Mouse (Mus musculus): ENCODE results near the gene Pttg1ip. TPM values are rescaled to one million over a fixed set of nuclear protein-coding genes. Genes with fewer than 3 reads are reported as not detected.

The Pttg1ip gene
- total and polyA plus RNA-seq, 2 experiments from 2014 or later = 117 TPM

- 0 out of 2 replicates have a peak, but pooled peaks have one; percentile 25 for ATAC-seq (ENCODE audit: insufficient read depth, low read depth)
- Histone ChIP-seq H3K4me3 (ENCODE audit: low read depth, low read length) (no peak overlapping the region), H3K9me3 (replicated peaks; ENCODE audit: control insufficient read depth, low read length) (no peaks in the 10 kb centered on the region), H3K27ac (ENCODE audit: low read depth) (peak overlapping the region; percentile 5; the same call in 1 of the 2 replicates), H3K4me2 (ENCODE audit: low read depth, low read length) (no peak overlapping the region), H3K4me1 (ENCODE audit: control insufficient read depth, insufficient read depth) (peaks cover 20% of the 10 kb centered on the region), H3K9ac (replicated peaks; ENCODE audit: low read depth, low read length) (no peak overlapping the region), H3K27me3 (ENCODE audit: control insufficient read depth, insufficient read depth, low read length) (no peaks in the 10 kb centered on the region), H3K36me3 (replicated peaks; ENCODE audit: control insufficient read depth, insufficient read depth, low read length) (peaks cover 52% of the 10 kb centered on the region)
- TF ChIP-seq EP300 (IDR thresholded peaks at IDR 0.05; ENCODE audit: low read depth) = no peak
- TF ChIP-seq CTCF (IDR thresholded peaks at IDR 0.05; ENCODE audit: low read depth) = no peak
- peak; percentile 61 for DNase-seq (ENCODE audit: low spot score)
- WGBS = 54% methylated on average over 6 of the region's 6 CpGs
Measured at GRCm38 (mm10) chr10:77638956-77639355, 57.4 kb downstream of the Pttg1ip start.

GRCm38 (mm10) chr10:77643160-77643559 lies 61.6 kb downstream of the Pttg1ip start:
- no peak for ATAC-seq (ENCODE audit: insufficient read depth, low read depth)
- no peak overlapping the region for H3K4me2 ChIP-seq (ENCODE audit: low read depth, low read length)
- no peaks in the 10 kb centered on the region for H3K27me3 ChIP-seq (ENCODE audit: control insufficient read depth, insufficient read depth, low read length)
- H3K9me3 ChIP-seq (replicated peaks; ENCODE audit: control insufficient read depth, low read length) = no peaks in the 10 kb centered on the region
- H3K4me3 ChIP-seq (ENCODE audit: low read depth, low read length) = no peak overlapping the region
- WGBS = 53% methylated on average over 7 of the region's 7 CpGs
- no peak for DNase-seq (ENCODE audit: low spot score)
- TF ChIP-seq EP300 (IDR thresholded peaks at IDR 0.05; ENCODE audit: low read depth) (no peak), CTCF (IDR thresholded peaks at IDR 0.05; ENCODE audit: low read depth) (no peak)
- no peak overlapping the region for H3K9ac ChIP-seq (replicated peaks; ENCODE audit: low read depth, low read length)
- H3K27ac ChIP-seq (ENCODE audit: low read depth) = no peak overlapping the region
- H3K4me1 ChIP-seq (ENCODE audit: control insufficient read depth, insufficient read depth) = peaks cover 10% of the 10 kb centered on the region; the same call in 1 of the 2 replicates
- peaks cover 75% of the 10 kb centered on the region for H3K36me3 ChIP-seq (replicated peaks; ENCODE audit: control insufficient read depth, insufficient read depth, low read length)

GRCm38 (mm10) chr10:77645571-77645970 lies 64.1 kb downstream of the Pttg1ip start:
- no peak for ATAC-seq (ENCODE audit: insufficient read depth, low read depth)
- no peak overlapping the region for H3K27ac ChIP-seq (ENCODE audit: low read depth)
- no peaks in the 10 kb centered on the region for H3K4me1 ChIP-seq (ENCODE audit: control insufficient read depth, insufficient read depth)
- no peaks in the 10 kb centered on the region for H3K27me3 ChIP-seq (ENCODE audit: control insufficient read depth, insufficient read depth, low read length)
- H3K36me3 ChIP-seq (replicated peaks; ENCODE audit: control insufficient read depth, insufficient read depth, low read length) = peaks cover 64% of the 10 kb centered on the region
- H3K4me2 ChIP-seq (ENCODE audit: low read depth, low read length) = no peak overlapping the region
- 78% methylated on average over 5 of the region's 5 CpGs for WGBS
- DNase-seq (ENCODE audit: low spot score) = no peak
- no peaks in the 10 kb centered on the region for H3K9me3 ChIP-seq (replicated peaks; ENCODE audit: control insufficient read depth, low read length)
- TF ChIP-seq CTCF (IDR thresholded peaks at IDR 0.05; ENCODE audit: low read depth) (no peak), EP300 (IDR thresholded peaks at IDR 0.05; ENCODE audit: low read depth) (no peak)
- H3K9ac ChIP-seq (replicated peaks; ENCODE audit: low read depth, low read length) = no peak overlapping the region
- H3K4me3 ChIP-seq (ENCODE audit: low read depth, low read length) = no peak overlapping the region

- TF ChIP-seq CTCF (IDR thresholded peaks at IDR 0.05; ENCODE audit: low read depth) = no peak
- TF ChIP-seq EP300 (IDR thresholded peaks at IDR 0.05; ENCODE audit: low read depth) = no peak
- DNase-seq (ENCODE audit: low spot score) = no peak
- WGBS = 64% methylated on average over 1 of the region's 1 CpGs
Measured at GRCm38 (mm10) chr10:77647461-77647860, 65.9 kb downstream of the Pttg1ip start.

GRCm38 (mm10) chr10:77647901-77648300 lies 66.4 kb downstream of the Pttg1ip start:
- H3K4me3 ChIP-seq (ENCODE audit: low read depth, low read length) = no peak overlapping the region
- no peaks in the 10 kb centered on the region for H3K9me3 ChIP-seq (replicated peaks; ENCODE audit: control insufficient read depth, low read length)
- H3K27ac ChIP-seq (ENCODE audit: low read depth) = no peak overlapping the region
- ATAC-seq (ENCODE audit: insufficient read depth, low read depth) (no peak), DNase-seq (ENCODE audit: low spot score) (no peak)
- no peak for TF ChIP-seq CTCF (IDR thresholded peaks at IDR 0.05; ENCODE audit: low read depth)
- no peak for TF ChIP-seq EP300 (IDR thresholded peaks at IDR 0.05; ENCODE audit: low read depth)
- 85% methylated on average over 8 of the region's 8 CpGs for WGBS
- no peak overlapping the region for H3K9ac ChIP-seq (replicated peaks; ENCODE audit: low read depth, low read length)
- H3K4me2 ChIP-seq (ENCODE audit: low read depth, low read length) = no peak overlapping the region
- no peaks in the 10 kb centered on the region for H3K4me1 ChIP-seq (ENCODE audit: control insufficient read depth, insufficient read depth)
- H3K27me3 ChIP-seq (ENCODE audit: control insufficient read depth, insufficient read depth, low read length) = no peaks in the 10 kb centered on the region
- H3K36me3 ChIP-seq (replicated peaks; ENCODE audit: control insufficient read depth, insufficient read depth, low read length) = peaks cover 44% of the 10 kb centered on the region

More at GRCm38 (mm10) chr10:77647461-77647860, 65.9 kb downstream of the Pttg1ip start:
- Histone ChIP-seq H3K27me3 (ENCODE audit: control insufficient read depth, insufficient read depth, low read length) (no peaks in the 10 kb centered on the region), H3K36me3 (replicated peaks; ENCODE audit: control insufficient read depth, insufficient read depth, low read length) (peaks cover 47% of the 10 kb centered on the region), H3K9me3 (replicated peaks; ENCODE audit: control insufficient read depth, low read length) (no peaks in the 10 kb centered on the region), H3K4me2 (ENCODE audit: low read depth, low read length) (no peak overlapping the region), H3K4me3 (ENCODE audit: low read depth, low read length) (no peak overlapping the region), H3K9ac (replicated peaks; ENCODE audit: low read depth, low read length) (no peak overlapping the region), H3K4me1 (ENCODE audit: control insufficient read depth, insufficient read depth) (no peaks in the 10 kb centered on the region), H3K27ac (ENCODE audit: low read depth) (no peak overlapping the region)
- no peak for ATAC-seq (ENCODE audit: insufficient read depth, low read depth)

MicroRNAs within 50 kb of the gene (microRNA counts, 519-probe panel; counts per million panel counts)
- microRNA mmu-miR-1930 = not detected

Small RNA genes within 50 kb of the gene (microRNA-seq; reads per million reads assigned to microRNA genes)
- gene Mir1930 = 12.0 reads per million, percentile 32 among the genes with 10 or more reads in this experiment

Other genes with a start within 250 kb of the Pttg1ip start
- 23.7 and 26.9 TPM in 2 replicates for gene Adarb1, start 163.4 kb upstream of the Pttg1ip start, total RNA-seq (2014; rRNA removed; ENCODE audit: low replicate concordance)
- gene Adarb1, start 163.4 kb upstream of the Pttg1ip start, polyA plus RNA-seq (2015; fragmentation: Nextera tagmentation; extraction: Ambion mirVana) = 7.8 and 8.5 TPM in 2 replicates
- gene Fam207a, start 65.9 kb upstream of the Pttg1ip start, total RNA-seq (2014; rRNA removed; ENCODE audit: low replicate concordance) = 18.1 and 32.1 TPM in 2 replicates
- 16.1 and 16.2 TPM in 2 replicates for gene Fam207a, start 65.9 kb upstream of the Pttg1ip start, polyA plus RNA-seq (2015; fragmentation: Nextera tagmentation; extraction: Ambion mirVana)
- gene Itgb2, start 51.5 kb upstream of the Pttg1ip start, total RNA-seq (2014; rRNA removed; ENCODE audit: low replicate concordance) = 0.69 and 12.2 TPM in 2 replicates
- 1.4 and 1.5 TPM in 2 replicates for gene Itgb2, start 51.5 kb upstream of the Pttg1ip start, polyA plus RNA-seq (2015; fragmentation: Nextera tagmentation; extraction: Ambion mirVana)
- gene Sumo3, start 24.4 kb downstream of the Pttg1ip start, total RNA-seq (2014; rRNA removed; ENCODE audit: low replicate concordance) = 112 and 128 TPM in 2 replicates
- 121 and 128 TPM in 2 replicates for gene Sumo3, start 24.4 kb downstream of the Pttg1ip start, polyA plus RNA-seq (2015; fragmentation: Nextera tagmentation; extraction: Ambion mirVana)
- gene Gm49325, start 24.5 kb downstream of the Pttg1ip start, total RNA-seq (2014; rRNA removed; ENCODE audit: low replicate concordance) = not detected in 2 replicates
- 6.8 and 13.7 TPM in 2 replicates for gene Gm49325, start 24.5 kb downstream of the Pttg1ip start, polyA plus RNA-seq (2015; fragmentation: Nextera tagmentation; extraction: Ambion mirVana)
- 54.1 and 56.4 TPM in 2 replicates for gene Ube2g2, start 40.6 kb downstream of the Pttg1ip start, total RNA-seq (2014; rRNA removed; ENCODE audit: low replicate concordance)
- gene Ube2g2, start 40.6 kb downstream of the Pttg1ip start, polyA plus RNA-seq (2015; fragmentation: Nextera tagmentation; extraction: Ambion mirVana) = 69.7 and 71.8 TPM in 2 replicates
- gene Tspear, start 104.8 kb downstream of the Pttg1ip start, total RNA-seq (2014; rRNA removed; ENCODE audit: low replicate concordance) = 1.1 TPM in 1 of 2 replicates, not detected in the other
- gene Tspear, start 104.8 kb downstream of the Pttg1ip start, polyA plus RNA-seq (2015; fragmentation: Nextera tagmentation; extraction: Ambion mirVana) = not detected in 2 replicates
- gene Gm19402, start 109.0 kb downstream of the Pttg1ip start, total RNA-seq (2014; rRNA removed; ENCODE audit: low replicate concordance) = not detected in 2 replicates
- not detected in 2 replicates for gene Gm19402, start 109.0 kb downstream of the Pttg1ip start, polyA plus RNA-seq (2015; fragmentation: Nextera tagmentation; extraction: Ambion mirVana)
- gene Gm9508, start 115.5 kb downstream of the Pttg1ip start, total RNA-seq (2014; rRNA removed; ENCODE audit: low replicate concordance) = not detected in 2 replicates
- gene Gm9508, start 115.5 kb downstream of the Pttg1ip start, polyA plus RNA-seq (2015; fragmentation: Nextera tagmentation; extraction: Ambion mirVana) = not detected in 2 replicates
- not detected in 2 replicates for gene Gm10272, start 124.9 kb downstream of the Pttg1ip start, total RNA-seq (2014; rRNA removed; ENCODE audit: low replicate concordance)
- not detected in 2 replicates for gene Gm10272, start 124.9 kb downstream of the Pttg1ip start, polyA plus RNA-seq (2015; fragmentation: Nextera tagmentation; extraction: Ambion mirVana)
- gene Gm10024, start 129.7 kb downstream of the Pttg1ip start, total RNA-seq (2014; rRNA removed; ENCODE audit: low replicate concordance) = not detected in 2 replicates
- gene Gm10024, start 129.7 kb downstream of the Pttg1ip start, polyA plus RNA-seq (2015; fragmentation: Nextera tagmentation; extraction: Ambion mirVana) = not detected in 2 replicates
- not detected in 2 replicates for gene Gm10142, start 134.1 kb downstream of the Pttg1ip start, total RNA-seq (2014; rRNA removed; ENCODE audit: low replicate concordance)
- gene Gm10142, start 134.1 kb downstream of the Pttg1ip start, polyA plus RNA-seq (2015; fragmentation: Nextera tagmentation; extraction: Ambion mirVana) = not detected in 2 replicates
- gene Krtap12-1, start 138.9 kb downstream of the Pttg1ip start, total RNA-seq (2014; rRNA removed; ENCODE audit: low replicate concordance) = not detected in 2 replicates
- not detected in 2 replicates for gene Krtap12-1, start 138.9 kb downstream of the Pttg1ip start, polyA plus RNA-seq (2015; fragmentation: Nextera tagmentation; extraction: Ambion mirVana)
- not detected in 2 replicates for gene Gm10100, start 144.8 kb downstream of the Pttg1ip start, total RNA-seq (2014; rRNA removed; ENCODE audit: low replicate concordance)
- not detected in 2 replicates for gene Gm10100, start 144.8 kb downstream of the Pttg1ip start, polyA plus RNA-seq (2015; fragmentation: Nextera tagmentation; extraction: Ambion mirVana)
- not detected in 2 replicates for gene Gm18596, start 160.9 kb downstream of the Pttg1ip start, total RNA-seq (2014; rRNA removed; ENCODE audit: low replicate concordance)
- not detected in 2 replicates for gene Gm18596, start 160.9 kb downstream of the Pttg1ip start, polyA plus RNA-seq (2015; fragmentation: Nextera tagmentation; extraction: Ambion mirVana)
- not detected in 2 replicates for gene Gm9736, start 169.6 kb downstream of the Pttg1ip start, total RNA-seq (2014; rRNA removed; ENCODE audit: low replicate concordance)
- not detected in 2 replicates for gene Gm9736, start 169.6 kb downstream of the Pttg1ip start, polyA plus RNA-seq (2015; fragmentation: Nextera tagmentation; extraction: Ambion mirVana)
- not detected in 2 replicates for gene Gm3233, start 178.0 kb downstream of the Pttg1ip start, total RNA-seq (2014; rRNA removed; ENCODE audit: low replicate concordance)
- gene Gm3233, start 178.0 kb downstream of the Pttg1ip start, polyA plus RNA-seq (2015; fragmentation: Nextera tagmentation; extraction: Ambion mirVana) = not detected in 2 replicates
- gene Gm3238, start 189.6 kb downstream of the Pttg1ip start, total RNA-seq (2014; rRNA removed; ENCODE audit: low replicate concordance) = not detected in 2 replicates
- not detected in 2 replicates for gene Gm3238, start 189.6 kb downstream of the Pttg1ip start, polyA plus RNA-seq (2015; fragmentation: Nextera tagmentation; extraction: Ambion mirVana)
- gene Gm7138, start 195.2 kb downstream of the Pttg1ip start, total RNA-seq (2014; rRNA removed; ENCODE audit: low replicate concordance) = not detected in 2 replicates
- gene Gm7138, start 195.2 kb downstream of the Pttg1ip start, polyA plus RNA-seq (2015; fragmentation: Nextera tagmentation; extraction: Ambion mirVana) = not detected in 2 replicates
- not detected in 2 replicates for gene Gm3250, start 200.8 kb downstream of the Pttg1ip start, total RNA-seq (2014; rRNA removed; ENCODE audit: low replicate concordance)
- not detected in 2 replicates for gene Gm3250, start 200.8 kb downstream of the Pttg1ip start, polyA plus RNA-seq (2015; fragmentation: Nextera tagmentation; extraction: Ambion mirVana)
- gene Gm7137, start 206.5 kb downstream of the Pttg1ip start, total RNA-seq (2014; rRNA removed; ENCODE audit: low replicate concordance) = not detected in 2 replicates
- gene Gm7137, start 206.5 kb downstream of the Pttg1ip start, polyA plus RNA-seq (2015; fragmentation: Nextera tagmentation; extraction: Ambion mirVana) = not detected in 2 replicates
- not detected in 2 replicates for gene Gm9639, start 213.4 kb downstream of the Pttg1ip start, total RNA-seq (2014; rRNA removed; ENCODE audit: low replicate concordance)
- not detected in 2 replicates for gene Gm9639, start 213.4 kb downstream of the Pttg1ip start, polyA plus RNA-seq (2015; fragmentation: Nextera tagmentation; extraction: Ambion mirVana)
- gene Gm19668, start 217.4 kb downstream of the Pttg1ip start, total RNA-seq (2014; rRNA removed; ENCODE audit: low replicate concordance) = not detected in 2 replicates
- not detected in 2 replicates for gene Gm19668, start 217.4 kb downstream of the Pttg1ip start, polyA plus RNA-seq (2015; fragmentation: Nextera tagmentation; extraction: Ambion mirVana)
- gene Gm9507, start 230.1 kb downstream of the Pttg1ip start, total RNA-seq (2014; rRNA removed; ENCODE audit: low replicate concordance) = not detected in 2 replicates
- gene Gm9507, start 230.1 kb downstream of the Pttg1ip start, polyA plus RNA-seq (2015; fragmentation: Nextera tagmentation; extraction: Ambion mirVana) = not detected in 2 replicates
- gene Gm2696, start 233.0 kb downstream of the Pttg1ip start, total RNA-seq (2014; rRNA removed; ENCODE audit: low replicate concordance) = not detected in 2 replicates
- gene Gm2696, start 233.0 kb downstream of the Pttg1ip start, polyA plus RNA-seq (2015; fragmentation: Nextera tagmentation; extraction: Ambion mirVana) = not detected in 2 replicates
- not detected in 2 replicates for gene Krtap10-4, start 245.4 kb downstream of the Pttg1ip start, total RNA-seq (2014; rRNA removed; ENCODE audit: low replicate concordance)
- gene Krtap10-4, start 245.4 kb downstream of the Pttg1ip start, polyA plus RNA-seq (2015; fragmentation: Nextera tagmentation; extraction: Ambion mirVana) = not detected in 2 replicates